Mouse (Mus musculus) liver, embryonic 13.5 days (tissue): ENCODE measurements around the gene Saa2. TPM values are rescaled to one million over a fixed set of nuclear protein-coding genes. Genes with fewer than 3 reads are reported as not detected.
"Not testable (repeated sequence)": the region's sequence is repeated elsewhere in the genome, so short reads cannot be mapped to it uniquely, and the experiment has no call there.

Experiments used
- ATAC-seq: fragments of 200-750 bp; cut with Nextera tagmentation; 2 replicates; pipeline ENCODE4 v1.8.0; 2017; ENCODE audit warnings: low read depth, mild to moderate bottlenecking, moderate number of reproducible peaks, moderate library complexity
- DNase-seq: peaks from one replicate; pipeline ENCODE4 v3.0.0; 2022
- H3K27ac ChIP-seq: fragments of 300-500 bp; sonication (generic); 2 replicates; pipeline ENCODE4 v1.5.1; 2015; ENCODE audit warnings: moderate library complexity, mild to moderate bottlenecking, inconsistent platforms
- H3K27me3 ChIP-seq: fragments of 300-500 bp; sonication (generic); 2 replicates; pipeline ENCODE4 v1.6.1; 2015; ENCODE audit warnings: mild to moderate bottlenecking, inconsistent platforms
- H3K36me3 ChIP-seq: fragments of 300-500 bp; sonication (generic); 2 replicates; pipeline ENCODE4 v1.6.1; 2015; ENCODE audit warnings: mild to moderate bottlenecking, inconsistent platforms
- H3K4me1 ChIP-seq: fragments of 300-500 bp; sonication (generic); replicated peaks from 2 replicates; pipeline ENCODE4 v1.6.1; 2015; ENCODE audit warnings: inconsistent platforms
- H3K4me2 ChIP-seq: fragments of 300-500 bp; sonication (generic); 2 replicates; pipeline ENCODE4 v1.6.1; 2015; ENCODE audit warnings: inconsistent platforms, mild to moderate bottlenecking, moderate library complexity
- H3K4me3 ChIP-seq: fragments of 300-500 bp; sonication (generic); replicated peaks from 2 replicates; pipeline ENCODE4 v1.5.1; 2015; ENCODE audit warnings: mild to moderate bottlenecking, inconsistent platforms
- H3K9ac ChIP-seq: fragments of 300-500 bp; sonication (generic); 2 replicates; pipeline ENCODE4 v1.6.1; 2015; ENCODE audit warnings: mild to moderate bottlenecking, inconsistent platforms
- H3K9me3 ChIP-seq: fragments of 300-500 bp; sonication (generic); replicated peaks from 2 replicates; pipeline ENCODE4 v1.6.1; 2016; ENCODE audit warnings: inconsistent platforms
- WGBS: fragments of 180-500 bp; shearing (Covaris S2); methylation state at CpG from one replicate; pipeline ENCODE4 v1.1.7; 2015; ENCODE audit not compliant: insufficient replicate concordance; 5-methylcytosine and 5-hydroxymethylcytosine counted together
- polyA plus RNA-seq: library from polyadenylated mRNA; unstranded; fragments of >200 nt; fragmentation: Nextera tagmentation; extraction: Ambion mirVana; gene quantifications from 2 replicates; pipeline ENCODE4 v1.2.1, GENCODE M21; 2015

Saa2 gene
- polyA plus RNA-seq, 1 experiment from 2014 or later: not detected

- WGBS: 63% methylated on average over 5 of the region's 5 CpGs
- H3K4me1 ChIP-seq: peaks cover 9% of the 10 kb centered on the region; the same call in 1 of the 2 replicates
- no peak for ATAC-seq
- DNase-seq: no peak
- H3K27ac ChIP-seq: no peak overlapping the region
- H3K36me3 ChIP-seq: no peaks in the 10 kb centered on the region
- no peak overlapping the region for H3K4me3 ChIP-seq
- peaks cover 2% of the 10 kb centered on the region; the same call in 1 of the 2 replicates for H3K27me3 ChIP-seq
- H3K4me2 ChIP-seq: no peak overlapping the region
- H3K9ac ChIP-seq: no peak overlapping the region
- H3K9me3 ChIP-seq: no peaks in the 10 kb centered on the region
Measured at GRCm38 (mm10) chr7:46724396-46724795, 27.2 kb upstream of the Saa2 start.

- H3K9ac ChIP-seq: no peak overlapping the region
- H3K36me3 ChIP-seq: no peaks in the 10 kb centered on the region
- H3K4me2 ChIP-seq: no peak overlapping the region
- 67% methylated on average over 1 of the region's 1 CpGs for WGBS
- ATAC-seq: no peak
- DNase-seq: no peak
- H3K9me3 ChIP-seq: no peaks in the 10 kb centered on the region
- H3K27ac ChIP-seq: no peak overlapping the region
- no peaks in the 10 kb centered on the region for H3K4me1 ChIP-seq
- H3K27me3 ChIP-seq: no peaks in the 10 kb centered on the region
- H3K4me3 ChIP-seq: no peak overlapping the region
Measured at GRCm38 (mm10) chr7:46727584-46727983, 24.0 kb upstream of the Saa2 start.

- DNase-seq (no peak), ATAC-seq (no peak)
- peak within 1 kb of the TSS; percentile 47; the same call in 1 of the 2 replicates for H3K27ac ChIP-seq
- no peaks in the 10 kb centered on the region for H3K27me3 ChIP-seq
- 61% methylated on average over 4 of the region's 4 CpGs for WGBS
- H3K4me2 ChIP-seq: peak within 1 kb of the TSS; percentile 15
- H3K9me3 ChIP-seq: no peaks in the 10 kb centered on the region
- no peaks in the 10 kb centered on the region for H3K4me1 ChIP-seq
- H3K4me3 ChIP-seq: peak within 1 kb of the TSS; percentile 9; the same call in 1 of the 2 replicates
- H3K36me3 ChIP-seq: no peaks in the 10 kb centered on the region
- H3K9ac ChIP-seq: no peak within 1 kb of the TSS
Measured at GRCm38 (mm10) chr7:46732458-46732857, 19.1 kb upstream of the Saa2 start, which contains the start of gene Saa4. Gene Saa4 (minus strand): TSS chr7:46732603.

- Histone ChIP-seq H3K4me3 (no peak overlapping the region), H3K36me3 (no peaks in the 10 kb centered on the region), H3K4me2 (no peak overlapping the region), H3K9me3 (no peaks in the 10 kb centered on the region), H3K4me1 (0 out of 2 replicates have a peak, but pooled peaks cover 3% of the 10 kb centered on the region), H3K27ac (no peak overlapping the region), H3K9ac (no peak overlapping the region), H3K27me3 (no peaks in the 10 kb centered on the region)
- DNase-seq (no peak), ATAC-seq (no peak)
- WGBS: 45% methylated on average over 2 of the region's 2 CpGs
Measured at GRCm38 (mm10) chr7:46734983-46735382, 16.6 kb upstream of the Saa2 start.

GRCm38 (mm10) chr7:46738561-46739460 is 12.8 kb upstream of the Saa2 start:
- 58% methylated on average over 12 of the region's 12 CpGs for WGBS
- no peak for ATAC-seq

GRCm38 (mm10) chr7:46740041-46740440 is 11.5 kb upstream of the Saa2 start:
- H3K4me3 ChIP-seq, DNase-seq, H3K4me2 ChIP-seq, H3K9me3 ChIP-seq, H3K9ac ChIP-seq, H3K36me3 ChIP-seq, H3K27ac ChIP-seq, H3K4me1 ChIP-seq, ATAC-seq, H3K27me3 ChIP-seq: not testable (repeated sequence)
- WGBS: 58% methylated on average over 5 of the region's 5 CpGs

More at GRCm38 (mm10) chr7:46738561-46739460, 12.8 kb upstream of the Saa2 start:
- H3K4me3 ChIP-seq: no peak overlapping the region
- DNase-seq: no peak
- no peaks in the 10 kb centered on the region for H3K9me3 ChIP-seq
- 0 out of 2 replicates have a peak, but pooled peaks cover 3% of the 10 kb centered on the region for H3K4me1 ChIP-seq
- H3K9ac ChIP-seq: no peak overlapping the region
- H3K4me2 ChIP-seq: no peak overlapping the region
- H3K36me3 ChIP-seq: no peaks in the 10 kb centered on the region
- H3K27ac ChIP-seq: no peak overlapping the region
- no peaks in the 10 kb centered on the region for H3K27me3 ChIP-seq

- not testable (repeated sequence) for H3K9me3 ChIP-seq, DNase-seq, H3K4me2 ChIP-seq, ATAC-seq, H3K27ac ChIP-seq, H3K4me3 ChIP-seq, H3K4me1 ChIP-seq, H3K27me3 ChIP-seq, H3K9ac ChIP-seq, H3K36me3 ChIP-seq
- WGBS: 59% methylated on average over 3 of the region's 3 CpGs
Measured at GRCm38 (mm10) chr7:46742880-46743279, 8.7 kb upstream of the Saa2 start, which contains the start of gene Saa1. Gene Saa1 (minus strand): TSS chr7:46742980.

GRCm38 (mm10) chr7:46745816-46746215 is 5.8 kb upstream of the Saa2 start:
- Histone ChIP-seq H3K36me3 (no peaks in the 10 kb centered on the region), H3K27me3 (0 out of 2 replicates have a peak, but pooled peaks cover 3% of the 10 kb centered on the region), H3K27ac (no peak overlapping the region), H3K9me3 (no peaks in the 10 kb centered on the region), H3K4me2 (no peak overlapping the region), H3K4me1 (no peaks in the 10 kb centered on the region), H3K9ac (no peak overlapping the region), H3K4me3 (no peak overlapping the region)
- ATAC-seq (no peak), DNase-seq (no peak)
- 60% methylated on average over 3 of the region's 3 CpGs for WGBS

- Histone ChIP-seq H3K4me3 (no peak overlapping the region), H3K36me3 (no peaks in the 10 kb centered on the region), H3K27me3 (0 out of 2 replicates have a peak, but pooled peaks cover 3% of the 10 kb centered on the region), H3K27ac (no peak overlapping the region), H3K9ac (no peak overlapping the region), H3K4me1 (no peaks in the 10 kb centered on the region), H3K4me2 (no peak overlapping the region), H3K9me3 (no peaks in the 10 kb centered on the region)
- DNase-seq (no peak), ATAC-seq (no peak)
- 77% methylated on average over 7 of the region's 7 CpGs for WGBS
Measured at GRCm38 (mm10) chr7:46746381-46746780, 5.2 kb upstream of the Saa2 start.

GRCm38 (mm10) chr7:46748459-46748858 is 3.1 kb upstream of the Saa2 start:
- WGBS: 65% methylated on average over 3 of the region's 3 CpGs
- Histone ChIP-seq H3K9ac (no peak overlapping the region), H3K4me2 (no peak overlapping the region), H3K36me3 (no peaks in the 10 kb centered on the region), H3K9me3 (no peaks in the 10 kb centered on the region), H3K27me3 (0 out of 2 replicates have a peak, but pooled peaks cover 3% of the 10 kb centered on the region), H3K4me1 (no peaks in the 10 kb centered on the region), H3K27ac (no peak overlapping the region), H3K4me3 (no peak overlapping the region)
- no peak for ATAC-seq
- no peak for DNase-seq

GRCm38 (mm10) chr7:46761049-46761795 is 9.6 kb downstream of the Saa2 start:
- Histone ChIP-seq H3K9ac (no peak overlapping the region), H3K36me3 (peaks cover 47% of the 10 kb centered on the region), H3K4me2 (no peak overlapping the region), H3K27me3 (no peaks in the 10 kb centered on the region), H3K27ac (no peak overlapping the region), H3K9me3 (no peaks in the 10 kb centered on the region), H3K4me3 (no peak overlapping the region), H3K4me1 (peaks cover 11% of the 10 kb centered on the region)
- WGBS: 59% methylated on average over 11 of the region's 11 CpGs
- no peak; the same call in 1 of the 2 replicates for ATAC-seq
- peak; percentile 13 for DNase-seq
